Mouse (Mus musculus): ENCODE data around the gene Ank3.

Ank3 gene

GRCm38 (mm10) chr10:69414888-69415287 lies 16.3 kb downstream of the Ank3 start:
- no peak for DNase-seq (ENCODE audit: low spot score)

- no peak for DNase-seq (ENCODE audit: low spot score)
These were observed 20.1 kb downstream of the Ank3 start for GRCm38 (mm10) chr10:69418716-69419115.

- no peak for DNase-seq (ENCODE audit: low spot score)
These were observed 21.7 kb downstream of the Ank3 start for GRCm38 (mm10) chr10:69420306-69420705.

- DNase-seq (ENCODE audit: low spot score): no peak
These were observed 25.5 kb downstream of the Ank3 start for GRCm38 (mm10) chr10:69424051-69424450.

GRCm38 (mm10) chr10:69430138-69430537 lies 31.6 kb downstream of the Ank3 start:
- no peak for DNase-seq (ENCODE audit: low spot score)

- no peak for DNase-seq (ENCODE audit: low spot score)
These were observed 32.5 kb downstream of the Ank3 start for GRCm38 (mm10) chr10:69431101-69431500.

GRCm38 (mm10) chr10:69435213-69435612 lies 36.6 kb downstream of the Ank3 start:
- DNase-seq (ENCODE audit: low spot score): no peak

GRCm38 (mm10) chr10:69439449-69439848 lies 40.9 kb downstream of the Ank3 start:
- DNase-seq (ENCODE audit: low spot score): no peak

- DNase-seq (ENCODE audit: low spot score): no peak
These were observed 46.0 kb downstream of the Ank3 start for GRCm38 (mm10) chr10:69444546-69444945.

- DNase-seq (ENCODE audit: low spot score): no peak
These were observed 47.4 kb downstream of the Ank3 start for GRCm38 (mm10) chr10:69445951-69446350.

GRCm38 (mm10) chr10:69446566-69446965 lies 48.0 kb downstream of the Ank3 start:
- DNase-seq (ENCODE audit: low spot score): no peak

GRCm38 (mm10) chr10:69447308-69447707 lies 48.7 kb downstream of the Ank3 start:
- DNase-seq (ENCODE audit: low spot score): no peak

- no peak for DNase-seq (ENCODE audit: low spot score)
These were observed 49.6 kb downstream of the Ank3 start for GRCm38 (mm10) chr10:69448174-69448573.

- no peak for DNase-seq (ENCODE audit: low spot score)
These were observed 52.4 kb downstream of the Ank3 start for GRCm38 (mm10) chr10:69451006-69451405.

GRCm38 (mm10) chr10:69452180-69452977 lies 53.8 kb downstream of the Ank3 start:
- DNase-seq (ENCODE audit: low spot score): no peak

- DNase-seq (ENCODE audit: low spot score): no peak
These were observed 55.0 kb downstream of the Ank3 start for GRCm38 (mm10) chr10:69453531-69453930.

- DNase-seq (ENCODE audit: low spot score): no peak
These were observed 55.9 kb downstream of the Ank3 start for GRCm38 (mm10) chr10:69454480-69454879.

GRCm38 (mm10) chr10:69464826-69465225 lies 66.3 kb downstream of the Ank3 start:
- no peak for DNase-seq (ENCODE audit: low spot score)

- DNase-seq (ENCODE audit: low spot score): no peak
These were observed 67.1 kb downstream of the Ank3 start for GRCm38 (mm10) chr10:69465558-69466200.

- DNase-seq (ENCODE audit: low spot score): no peak
These were observed 67.6 kb downstream of the Ank3 start for GRCm38 (mm10) chr10:69466201-69466585.

- DNase-seq (ENCODE audit: low spot score): no peak
These were observed 68.0 kb downstream of the Ank3 start for GRCm38 (mm10) chr10:69466586-69466985.

GRCm38 (mm10) chr10:69467182-69467581 lies 68.6 kb downstream of the Ank3 start:
- no peak for DNase-seq (ENCODE audit: low spot score)

GRCm38 (mm10) chr10:69471841-69472240 lies 73.3 kb downstream of the Ank3 start:
- DNase-seq (ENCODE audit: low spot score): no peak

GRCm38 (mm10) chr10:69476871-69477270 lies 78.3 kb downstream of the Ank3 start:
- DNase-seq (ENCODE audit: low spot score): no peak

Data from spleen, adult 12 weeks (tissue).